Mouse (Mus musculus) left cerebral cortex, adult 9 months (tissue): Measurements from ENCODE around the gene Sdsl.

Experiments used
- DNase-seq, 2 experiments: peaks; one replicate each; pipeline ENCODE4 v3.0.0; 2022; ENCODE audit warnings: low spot score in 2 of 2

Sdsl gene

DNA sequence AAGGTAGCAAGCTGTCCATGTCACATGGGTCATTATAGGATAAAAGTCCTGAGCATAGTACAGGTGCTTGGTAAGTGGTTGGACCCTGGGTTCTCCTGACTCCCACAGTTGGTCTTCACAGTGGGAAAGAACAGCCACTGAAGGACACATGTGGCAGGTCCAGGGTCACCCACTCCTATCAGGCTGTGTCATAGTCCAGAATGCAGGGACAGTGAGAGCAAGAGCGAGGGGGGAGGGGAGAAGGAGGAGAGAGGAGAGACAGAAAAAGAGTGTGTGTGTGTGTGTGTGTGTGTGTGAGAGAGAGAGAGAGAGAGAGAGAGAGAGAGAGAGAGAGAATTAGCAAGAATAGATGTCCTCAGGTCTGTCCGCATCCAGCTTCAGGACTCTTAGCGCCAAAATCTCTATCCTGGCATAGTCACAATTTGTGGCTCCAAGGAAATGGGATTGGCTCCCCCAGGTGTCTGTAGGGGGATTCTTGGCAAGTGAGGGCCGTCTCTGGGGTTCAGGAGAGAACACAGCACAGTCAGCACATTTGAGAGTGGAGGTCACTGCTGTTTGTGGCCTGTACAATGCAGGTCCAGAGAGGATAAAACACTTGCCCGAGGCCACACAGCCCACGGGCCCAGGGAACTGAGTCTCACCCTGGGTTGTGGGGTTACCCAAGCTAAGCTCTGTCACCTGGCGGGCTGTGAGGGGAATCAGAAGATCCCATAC, 15.6 kb downstream of the Sdsl start:
- DNase-seq = no peak

GRCm38 (mm10) chr5:120456253-120456652, 16.4 kb downstream of the Sdsl start:
- DNase-seq = no peak

DNA sequence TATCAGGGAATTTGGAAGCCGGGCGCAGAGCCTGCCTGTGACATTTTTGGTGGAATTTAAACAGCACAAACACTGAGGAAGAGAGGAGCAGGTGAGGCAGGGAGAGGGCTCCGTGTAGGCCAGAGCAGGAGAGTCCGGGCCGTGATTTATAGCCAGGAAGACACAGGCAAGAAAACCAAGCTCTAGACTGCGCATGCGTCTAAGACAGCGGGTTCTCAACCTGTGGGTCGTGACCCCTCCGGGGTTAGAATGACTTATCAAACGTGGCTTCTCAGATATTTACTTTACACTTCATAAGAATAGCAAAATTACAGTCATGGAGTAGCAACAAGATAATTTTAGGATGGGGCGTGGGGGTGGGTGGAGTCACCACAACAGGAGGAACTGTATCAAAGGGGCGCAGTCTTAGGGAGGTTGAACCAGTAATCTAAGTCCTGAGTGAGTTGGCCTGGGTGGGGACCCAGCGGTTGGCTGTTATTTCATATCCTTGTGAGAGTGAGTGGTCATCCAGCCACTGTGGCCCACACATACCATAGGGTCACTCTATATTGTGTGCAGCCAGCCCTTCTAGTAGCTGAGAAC, 17.8 kb downstream of the Sdsl start:
- DNase-seq = no peak

DNA sequence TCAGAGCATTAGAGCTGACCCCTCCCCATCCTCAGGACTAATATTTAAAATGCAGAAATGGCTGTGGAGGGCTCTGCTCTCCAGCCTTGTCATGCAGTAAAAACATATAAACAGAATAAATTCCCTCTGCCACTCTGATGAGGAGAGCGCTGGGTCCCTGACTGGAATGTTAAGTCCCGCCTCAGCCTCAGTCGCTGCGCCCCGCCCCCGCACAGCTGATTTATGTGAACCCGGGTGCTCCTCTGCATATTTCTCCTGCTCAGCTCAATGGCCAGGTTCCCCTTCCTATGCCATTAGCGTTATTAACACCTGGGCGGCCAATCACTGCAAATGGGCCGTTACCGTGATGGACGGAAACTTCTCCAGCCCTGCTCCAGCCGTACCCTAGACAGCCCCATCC, 25.3 kb downstream of the Sdsl start:
- DNase-seq = no peak

- peak; percentile 11 to 87 for DNase-seq
Observed at GRCm38 (mm10) chr5:120440733-120441132, 31.9 kb downstream of the Sdsl start.

DNA sequence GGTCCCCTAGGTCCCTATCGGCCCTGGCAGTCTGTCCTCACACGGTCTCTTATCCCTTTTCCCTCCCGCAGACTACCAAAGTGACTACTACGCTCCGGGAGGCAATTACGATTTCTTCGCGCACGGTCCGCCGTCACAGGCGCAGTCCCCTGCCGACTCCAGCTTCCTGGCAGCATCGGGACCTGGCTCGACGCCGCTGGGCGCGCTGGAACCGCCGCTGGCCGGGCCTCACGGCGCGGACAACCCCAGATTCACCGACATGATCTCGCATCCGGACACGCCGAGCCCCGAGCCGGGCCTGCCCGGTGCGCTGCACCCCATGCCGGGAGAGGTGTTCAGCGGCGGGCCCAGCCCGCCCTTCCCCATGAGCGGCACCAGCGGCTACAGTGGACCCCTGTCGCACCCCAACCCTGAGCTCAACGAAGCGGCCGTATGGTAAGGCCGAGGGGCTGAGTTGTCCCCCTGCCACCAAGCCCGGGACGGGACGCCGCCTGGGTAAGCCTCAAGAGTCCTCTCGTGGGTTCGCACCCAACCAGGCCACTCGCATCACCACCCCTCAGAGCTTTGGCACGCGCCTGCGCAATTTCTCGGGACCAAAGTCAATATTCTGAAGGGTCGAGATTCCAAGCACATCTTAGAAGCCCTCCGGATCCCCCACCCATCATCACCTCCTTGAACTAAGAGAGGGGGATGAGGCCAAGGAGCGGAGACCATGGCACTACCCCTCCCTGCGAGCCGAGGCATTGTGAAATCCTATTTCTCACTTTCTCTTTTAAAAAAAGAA, 32.5 kb downstream of the Sdsl start:
- DNase-seq = no peak

- DNase-seq = no peak
Observed at GRCm38 (mm10) chr5:120438991-120439710, 33.5 kb downstream of the Sdsl start.

DNA sequence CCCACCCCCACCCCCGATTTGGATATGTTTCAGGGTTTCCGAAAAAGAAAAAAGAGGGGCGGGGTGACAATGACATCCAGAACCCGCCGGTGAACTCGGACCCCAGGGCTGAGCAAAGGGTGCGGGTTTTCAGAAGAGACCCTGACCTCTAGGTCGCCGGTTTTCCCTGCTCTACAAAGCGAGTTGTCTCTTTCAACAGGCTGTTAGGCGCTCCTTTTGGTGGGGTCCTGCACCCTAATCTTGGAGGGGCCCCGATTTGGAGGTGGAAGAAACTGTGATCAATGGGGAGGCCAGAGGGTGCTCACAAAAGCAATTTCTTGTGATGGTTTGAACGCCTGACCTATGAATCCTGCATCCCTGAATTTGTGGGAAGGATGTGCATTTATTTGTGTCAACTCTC, 34.1 kb downstream of the Sdsl start:
- no peak for DNase-seq

GRCm38 (mm10) chr5:120437986-120438385, 34.6 kb downstream of the Sdsl start:
- no peak for DNase-seq

DNA sequence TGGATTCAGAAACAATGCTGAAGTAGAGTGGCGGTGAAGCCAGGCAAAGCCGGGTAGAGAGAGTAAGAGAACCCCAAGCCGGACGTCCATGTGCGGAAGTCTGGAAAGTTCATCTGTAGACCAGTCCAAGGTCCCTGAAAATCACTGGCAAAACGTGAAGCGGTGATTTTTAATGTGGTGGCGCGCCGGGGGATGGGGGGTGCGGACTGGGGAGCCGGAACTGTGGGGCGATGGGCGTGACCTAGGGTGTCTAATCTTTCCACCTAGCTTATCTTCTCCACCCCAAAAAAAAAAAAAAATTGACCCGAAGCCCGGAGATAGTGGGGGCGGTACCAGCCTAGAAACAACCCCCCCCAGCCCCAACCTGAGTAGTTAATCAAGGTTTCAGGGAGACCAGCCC, 35.1 kb downstream of the Sdsl start:
- DNase-seq = no peak

DNA sequence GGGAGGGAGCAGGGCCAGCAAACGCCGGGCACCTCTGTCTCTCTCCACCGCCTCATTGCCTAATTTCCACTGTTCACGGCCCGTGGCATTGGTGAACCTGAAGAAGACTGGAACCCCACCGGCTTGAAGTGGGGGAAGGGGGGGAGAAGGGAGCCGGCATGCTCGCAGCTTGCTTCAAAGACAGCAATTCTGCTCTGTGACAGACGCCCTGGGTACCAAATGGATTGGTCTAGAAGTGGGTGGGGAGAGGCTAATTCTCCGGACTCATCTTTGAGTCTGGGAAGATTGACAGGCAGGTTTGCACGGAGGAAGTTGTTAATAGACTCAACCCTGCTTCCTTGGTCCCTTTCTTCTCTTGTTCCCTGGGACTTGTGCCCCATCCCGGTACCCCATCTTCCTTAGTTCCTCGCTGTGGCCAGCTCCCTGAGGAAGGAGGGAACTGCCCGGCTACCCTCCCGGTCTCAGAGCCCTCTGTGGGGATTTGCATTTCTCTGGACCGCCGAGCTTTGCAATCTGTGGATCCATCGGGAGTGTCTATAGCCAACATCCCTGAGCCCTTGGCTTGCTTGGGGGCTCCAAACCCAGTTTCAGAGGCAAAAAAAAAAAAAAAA, 35.6 kb downstream of the Sdsl start:
- no peak for DNase-seq

DNA sequence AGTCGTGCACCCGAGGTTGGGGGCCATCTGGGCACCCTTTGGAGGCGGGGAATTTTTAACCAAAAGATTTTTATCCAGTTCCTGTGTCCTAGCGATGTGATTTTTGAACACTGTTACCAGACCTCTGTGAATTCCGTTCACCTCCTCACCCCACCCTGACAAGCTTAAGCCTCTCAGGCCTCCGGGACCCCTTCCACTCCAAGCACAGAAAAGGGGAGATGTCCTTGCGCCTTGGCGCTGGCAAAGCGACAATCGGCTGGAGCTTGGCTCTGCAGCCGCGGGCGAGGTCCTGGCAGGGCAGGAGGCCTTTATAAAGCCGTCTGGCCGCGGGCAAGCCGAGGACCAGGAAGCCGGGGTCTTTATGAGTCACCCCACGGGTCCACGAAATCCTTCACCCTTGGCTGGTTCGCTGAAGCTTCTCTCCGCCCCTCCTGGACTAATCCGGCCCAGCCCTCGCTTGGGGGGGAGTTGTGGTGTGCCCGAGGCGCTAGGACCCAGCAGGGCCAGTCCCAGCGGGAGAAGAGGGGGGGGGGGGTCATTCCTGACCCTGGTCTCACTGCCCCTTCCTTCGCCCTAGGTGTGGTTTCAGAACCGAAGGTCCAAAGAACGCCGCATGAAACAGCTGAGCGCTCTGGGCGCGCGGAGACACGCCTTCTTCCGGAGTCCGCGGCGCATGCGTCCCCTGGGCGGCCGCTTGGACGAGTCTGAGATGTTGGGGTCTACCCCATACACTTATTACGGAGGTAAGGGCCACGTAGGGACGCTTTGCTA, 36.7 kb downstream of the Sdsl start:
- no peak for DNase-seq

DNA sequence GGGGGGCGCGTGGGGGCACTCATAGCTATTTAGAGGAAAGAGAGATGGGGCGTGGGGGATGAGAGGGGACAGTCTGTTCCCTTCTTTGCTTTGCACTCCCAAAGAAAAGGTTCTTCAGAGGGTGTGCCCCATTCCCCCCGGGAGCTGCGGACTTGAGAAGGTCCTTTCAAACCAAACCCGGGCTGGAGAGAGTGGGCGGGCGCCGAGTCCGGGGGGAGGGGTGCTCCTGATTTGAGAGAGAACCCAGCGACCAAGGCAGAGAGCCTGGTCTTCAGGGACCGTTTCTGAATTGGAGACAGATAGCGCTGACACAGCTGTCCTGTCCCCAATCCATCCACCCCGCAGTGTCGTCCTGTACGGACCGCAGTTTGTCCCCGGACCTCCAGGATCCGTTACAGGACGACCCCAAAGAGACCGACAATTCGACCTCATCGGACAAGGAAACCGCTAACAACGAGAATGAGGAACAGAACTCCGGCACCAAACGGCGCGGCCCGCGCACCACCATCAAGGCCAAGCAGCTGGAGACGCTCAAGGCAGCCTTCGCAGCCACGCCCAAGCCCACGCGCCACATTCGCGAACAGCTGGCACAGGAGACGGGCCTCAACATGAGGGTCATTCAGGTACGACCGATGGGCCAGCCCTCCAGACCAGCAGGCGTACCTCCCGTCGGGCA, 37.5 kb downstream of the Sdsl start:
- no peak for DNase-seq

- no peak for DNase-seq
Observed at GRCm38 (mm10) chr5:120434231-120434735, 38.3 kb downstream of the Sdsl start.

- DNase-seq = no peak
Observed at GRCm38 (mm10) chr5:120433135-120433760, 39.4 kb downstream of the Sdsl start.

- no peak for DNase-seq
Observed at GRCm38 (mm10) chr5:120432486-120433015, 40.1 kb downstream of the Sdsl start.

DNA sequence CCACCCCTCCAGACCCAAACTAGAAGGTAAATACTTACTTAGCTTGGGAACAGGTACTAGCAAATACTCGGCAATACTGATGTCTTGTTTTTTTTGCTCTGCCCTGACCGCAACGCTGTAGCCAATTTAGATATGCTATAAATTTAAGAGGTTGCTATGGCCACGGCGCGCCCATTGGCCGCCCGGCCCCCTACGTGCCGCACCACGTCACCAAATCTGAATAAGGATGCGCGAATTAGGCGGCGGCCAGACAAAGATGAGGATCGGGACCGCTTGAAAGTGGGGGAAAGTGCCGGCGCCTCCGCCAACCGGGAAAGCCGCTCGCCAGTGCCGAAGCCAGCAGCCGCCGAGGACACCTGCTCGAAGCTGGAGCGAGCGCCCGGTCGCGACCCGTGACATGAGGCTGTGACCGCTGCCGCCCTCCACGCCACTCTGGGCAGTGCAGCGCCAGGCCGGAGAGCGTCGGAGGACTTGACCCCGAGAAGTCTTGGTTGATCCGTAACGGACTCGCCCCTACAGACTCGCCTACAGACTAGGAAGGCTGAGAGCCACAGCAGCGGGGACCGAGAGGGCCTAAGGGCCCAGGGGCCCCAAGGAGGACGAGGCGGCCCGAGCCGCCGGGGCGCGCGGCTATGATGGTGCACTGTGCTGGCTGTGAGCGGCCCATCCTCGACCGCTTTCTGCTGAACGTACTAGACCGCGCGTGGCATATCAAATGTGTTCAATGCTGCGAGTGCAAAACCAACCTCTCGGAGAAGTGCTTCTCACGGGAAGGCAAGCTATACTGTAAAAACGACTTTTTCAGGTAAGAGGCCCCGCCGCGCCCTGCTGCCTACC, 40.7 kb downstream of the Sdsl start, which contains the start of gene Lhx5:
Gene Lhx5, plus strand, starts transcription at position 51 of the 837 bp plus-strand sequence.
- DNase-seq = peak in 1 of 2 experiments; percentile 33

- DNase-seq = no peak
Observed at GRCm38 (mm10) chr5:120431001-120431583, 41.5 kb downstream of the Sdsl start.
